Mouse (Mus musculus) midbrain, postnatal 0 days (tissue): ENCODE results near the gene Esp36. TPM values are rescaled to one million over a fixed set of nuclear protein-coding genes. Genes with fewer than 3 reads are reported as not detected.
"Not testable (repeated sequence)": the region's sequence is repeated elsewhere in the genome, so short reads cannot be mapped to it uniquely, and the experiment has no call there.

Source experiments
- ATAC-seq: fragments of 200-750 bp; cut with Nextera tagmentation; 2 replicates; pipeline ENCODE4 v1.8.0; 2017; ENCODE audit warnings: moderate number of reproducible peaks, mild to moderate bottlenecking, moderate TSS enrichment, moderate library complexity; ENCODE audit not compliant: low FRiP score
- DNase-seq: peaks from one replicate; pipeline ENCODE4 v3.0.0-alpha.2; 2015; ENCODE audit warnings: low spot score
- H3K27ac ChIP-seq: fragments of 300-500 bp; sonication (generic); 2 replicates; pipeline ENCODE4 v1.5.1; 2014; ENCODE audit warnings: low read depth, mild to moderate bottlenecking, low read length, mixed read lengths
- H3K27me3 ChIP-seq: fragments of 300-500 bp; sonication (generic); 2 replicates; pipeline ENCODE4 v1.6.1; 2014; ENCODE audit warnings: low read length, control low read depth, mixed read lengths; ENCODE audit not compliant: insufficient read depth
- H3K36me3 ChIP-seq: fragments of 300-500 bp; sonication (generic); 2 replicates; pipeline ENCODE4 v1.6.1; 2014; ENCODE audit warnings: low read length, control low read depth, mixed read lengths; ENCODE audit not compliant: insufficient read depth
- H3K4me1 ChIP-seq: fragments of 300-500 bp; sonication (generic); 2 replicates; pipeline ENCODE4 v1.6.1; 2014; ENCODE audit warnings: mild to moderate bottlenecking, control low read depth, antibody characterized with exemption, low read length, mixed read lengths; ENCODE audit not compliant: insufficient read depth
- H3K4me2 ChIP-seq: fragments of 300-500 bp; sonication (generic); 2 replicates; pipeline ENCODE4 v1.6.1; 2014; ENCODE audit warnings: low read depth, mild to moderate bottlenecking, low read length, mixed read lengths; ENCODE audit not compliant: poor library complexity, severe bottlenecking
- H3K4me3 ChIP-seq: fragments of 300-500 bp; sonication (generic); 2 replicates; pipeline ENCODE4 v1.5.1; 2014; ENCODE audit warnings: low read depth, mild to moderate bottlenecking, low read length, moderate library complexity
- H3K9ac ChIP-seq: fragments of 300-500 bp; sonication (generic); replicated peaks from 2 replicates; pipeline ENCODE4 v1.6.1; 2014; ENCODE audit warnings: mild to moderate bottlenecking, low read length, moderate library complexity, mixed read lengths; ENCODE audit not compliant: poor library complexity, severe bottlenecking
- H3K9me3 ChIP-seq: fragments of 300-500 bp; sonication (generic); 2 replicates; pipeline ENCODE4 v1.6.1; 2016; ENCODE audit warnings: low read length, control low read depth
- CTCF ChIP-seq: IDR thresholded peaks from 2 replicates; pipeline ENCODE4 v1.5.1; 2016; ENCODE audit warnings: antibody characterized with exemption, mild to moderate bottlenecking
- WGBS: fragments of 180-500 bp; shearing (Covaris S2); extraction: QIAGEN DNeasy Blood & Tissue Kit; methylation state at CpG from one replicate; pipeline ENCODE4 v1.1.7; 2014; 5-methylcytosine and 5-hydroxymethylcytosine counted together
- polyA plus RNA-seq: library from polyadenylated mRNA; unstranded; fragments of >200 nt; fragmentation: Nextera tagmentation; extraction: Ambion mirVana; gene quantifications from 2 replicates; pipeline ENCODE4 v1.2.1, GENCODE M21; 2015
- total RNA-seq: library from RNA; depleted of rRNA; stranded (reverse); fragments of >200 nt; gene quantifications from 2 replicates; pipeline ENCODE4 v1.2.3, GENCODE M21; 2014; rRNA removed

Esp36 gene
- total RNA-seq (not detected in 2 replicates), polyA plus RNA-seq (not detected in 2 replicates)

DNA sequence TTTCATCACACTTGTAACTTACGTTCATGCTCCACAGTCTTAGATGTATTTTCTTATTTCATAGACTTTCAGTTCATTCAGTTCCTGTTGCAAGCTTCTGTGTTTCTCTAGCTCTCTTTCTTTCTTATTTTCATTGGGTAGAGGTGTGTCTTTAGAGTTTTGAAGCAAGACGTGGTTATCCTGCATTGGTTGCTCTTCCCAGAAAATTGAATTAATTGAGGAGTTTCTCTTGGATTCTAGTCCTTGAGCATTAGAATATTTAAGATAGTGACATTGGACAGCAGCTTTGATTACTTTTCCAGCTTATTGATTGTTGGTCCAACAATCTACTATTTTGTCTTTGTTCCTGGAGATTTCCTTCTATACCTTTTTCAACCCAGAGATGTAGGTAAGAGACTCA, at the start of gene Esp36:
Esp36 (minus strand) TSS at position 101 of the 400 bp plus-strand sequence.
- 84% methylated on average over 2 of the region's 2 CpGs for WGBS
- H3K4me1 ChIP-seq: no peaks in the 10 kb centered on the region
- H3K4me3 ChIP-seq: no peak within 1 kb of the TSS
- no peak for ATAC-seq
- H3K27me3 ChIP-seq: no peaks in the 10 kb centered on the region
- no peak within 1 kb of the TSS for H3K4me2 ChIP-seq
- H3K27ac ChIP-seq: no peak within 1 kb of the TSS
- DNase-seq: no peak
- H3K36me3 ChIP-seq: no peaks in the 10 kb centered on the region
- H3K9me3 ChIP-seq: no peaks in the 10 kb centered on the region
- no peak within 1 kb of the TSS for H3K9ac ChIP-seq
- TF ChIP-seq CTCF: no peak

- peaks cover 15% of the 10 kb centered on the region; the same call in 1 of the 2 replicates for H3K9me3 ChIP-seq
- H3K9ac ChIP-seq, ATAC-seq: not testable (repeated sequence)
Measured at GRCm38 (mm10) chr17:38456206-38456605, 36.2 kb upstream of the Esp36 start.

GRCm38 (mm10) chr17:38450688-38451087, 30.7 kb upstream of the Esp36 start:
- Histone ChIP-seq H3K4me1 (no peaks in the 10 kb centered on the region), H3K9me3 (peaks cover 7% of the 10 kb centered on the region; the same call in 1 of the 2 replicates), H3K27ac (no peak overlapping the region), H3K36me3 (no peaks in the 10 kb centered on the region), H3K27me3 (no peaks in the 10 kb centered on the region), H3K9ac (no peak overlapping the region), H3K4me3 (no peak overlapping the region), H3K4me2 (no peak overlapping the region)
- ATAC-seq (no peak), DNase-seq (no peak)
- TF ChIP-seq CTCF: no peak
- WGBS: 85% methylated on average over 2 of the region's 2 CpGs

More at GRCm38 (mm10) chr17:38456206-38456605, 36.2 kb upstream of the Esp36 start:
- H3K27me3 ChIP-seq, H3K36me3 ChIP-seq, H3K4me2 ChIP-seq, H3K4me1 ChIP-seq, H3K27ac ChIP-seq, DNase-seq, H3K4me3 ChIP-seq: not testable (repeated sequence)

DNA sequence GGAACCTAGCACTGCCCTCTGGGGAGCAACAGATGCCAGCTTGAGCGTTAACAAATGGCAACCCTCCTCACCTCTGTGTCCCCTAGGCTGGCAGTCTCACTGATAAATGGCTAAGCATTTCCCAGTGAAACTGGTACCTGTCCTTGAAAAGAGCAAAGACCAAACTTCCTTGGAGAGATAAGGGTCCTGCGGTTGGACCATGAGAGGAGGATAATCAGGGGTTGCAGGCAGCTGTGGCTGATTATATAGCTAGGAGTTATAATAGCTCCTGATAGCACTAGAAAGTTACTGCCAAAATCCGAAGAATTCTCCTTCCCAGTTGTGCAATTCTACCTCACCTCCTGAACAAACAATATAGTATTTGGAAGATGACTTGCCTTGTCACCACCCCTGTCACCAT, 13.8 kb downstream of the Esp36 start:
- H3K4me3 ChIP-seq: no peak overlapping the region
- ATAC-seq: no peak
- no peak overlapping the region for H3K4me2 ChIP-seq
- no peaks in the 10 kb centered on the region for H3K27me3 ChIP-seq
- no peaks in the 10 kb centered on the region for H3K4me1 ChIP-seq
- 72% methylated on average over 3 of the region's 3 CpGs for WGBS
- H3K9ac ChIP-seq: no peak overlapping the region
- H3K36me3 ChIP-seq: no peaks in the 10 kb centered on the region
- H3K27ac ChIP-seq: no peak overlapping the region
- no peak for DNase-seq
- peaks cover 17% of the 10 kb centered on the region; the same call in 1 of the 2 replicates for H3K9me3 ChIP-seq
- TF ChIP-seq CTCF: no peak

DNA sequence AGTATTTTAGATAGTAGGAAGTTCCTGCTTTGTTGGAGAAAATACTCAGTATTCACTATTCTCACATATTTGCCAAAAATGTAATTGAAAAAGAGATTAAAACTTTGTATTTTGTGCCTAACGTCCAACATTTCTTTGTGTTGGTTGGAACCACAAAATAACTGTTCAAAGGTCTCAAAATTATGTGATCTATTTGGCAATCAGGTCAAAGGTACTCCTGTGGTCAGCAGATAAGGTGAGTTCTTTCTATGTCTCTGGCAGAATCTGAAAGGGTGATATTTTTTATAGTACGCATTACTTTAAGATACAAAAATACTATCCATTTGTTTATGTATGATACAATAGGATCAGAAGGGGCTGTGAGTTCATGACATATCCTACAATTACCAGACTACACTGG, 28.2 kb downstream of the Esp36 start:
- TF ChIP-seq CTCF: no peak
- ATAC-seq (no peak), DNase-seq (no peak)
- H3K4me2 ChIP-seq: no peak overlapping the region
- H3K4me3 ChIP-seq: no peak overlapping the region
- H3K9me3 ChIP-seq: no peaks in the 10 kb centered on the region
- no peaks in the 10 kb centered on the region for H3K27me3 ChIP-seq
- H3K4me1 ChIP-seq: no peaks in the 10 kb centered on the region
- H3K36me3 ChIP-seq: no peaks in the 10 kb centered on the region
- no peak overlapping the region for H3K27ac ChIP-seq
- no peak overlapping the region for H3K9ac ChIP-seq
- WGBS: 76% methylated on average over 2 of the region's 2 CpGs

Other genes with a start within 250 kb of the Esp36 start
- not detected in 2 replicates for gene Olfr134, start 248.8 kb downstream of the Esp36 start, total RNA-seq
- not detected in 2 replicates for gene Olfr134, start 248.8 kb downstream of the Esp36 start, polyA plus RNA-seq
- gene Olfr135, start 215.8 kb downstream of the Esp36 start, total RNA-seq: not detected in 2 replicates
- not detected in 2 replicates for gene Olfr135, start 215.8 kb downstream of the Esp36 start, polyA plus RNA-seq
- not detected in 2 replicates for gene Olfr138, start 159.2 kb downstream of the Esp36 start, total RNA-seq
- gene Olfr138, start 159.2 kb downstream of the Esp36 start, polyA plus RNA-seq: not detected in 2 replicates
- gene Olfr137, start 112.6 kb downstream of the Esp36 start, total RNA-seq: not detected in 2 replicates
- not detected in 2 replicates for gene Olfr137, start 112.6 kb downstream of the Esp36 start, polyA plus RNA-seq
- gene Olfr136, start 90.4 kb downstream of the Esp36 start, total RNA-seq: not detected in 2 replicates
- gene Olfr136, start 90.4 kb downstream of the Esp36 start, polyA plus RNA-seq: not detected in 2 replicates
- not detected in 2 replicates for gene Esp34, start 134.0 kb upstream of the Esp36 start, total RNA-seq
- not detected in 2 replicates for gene Esp34, start 134.0 kb upstream of the Esp36 start, polyA plus RNA-seq
- gene Esp31, start 219.3 kb upstream of the Esp36 start, total RNA-seq: not detected in 2 replicates
- not detected in 2 replicates for gene Esp31, start 219.3 kb upstream of the Esp36 start, polyA plus RNA-seq